Mouse (Mus musculus) liver, embryonic 14.5 days (tissue): Measurements from ENCODE around the gene Abcg5. TPM values are rescaled to one million over a fixed set of nuclear protein-coding genes. Genes with fewer than 3 reads are reported as not detected.

Experiments
- ATAC-seq: fragments of 200-750 bp; cut with Nextera tagmentation; 2 replicates; pipeline ENCODE4 v1.8.0; 2017; ENCODE audit warnings: moderate number of reproducible peaks, mild to moderate bottlenecking, moderate library complexity; ENCODE audit not compliant: insufficient read depth
- DNase-seq, 3 experiments: peaks; one replicate each; pipeline ENCODE4 v3.0.0-alpha.2; 2012 to 2013; ENCODE audit warnings: low read depth in 3 of 3, low spot score in 3 of 3
- H3K27ac ChIP-seq: fragments of 300-500 bp; sonication (generic); 2 replicates; pipeline ENCODE4 v1.5.1; 2014; ENCODE audit warnings: moderate library complexity, mild to moderate bottlenecking, control low read depth, inconsistent platforms
- H3K27me3 ChIP-seq: fragments of 300-500 bp; sonication (generic); 2 replicates; pipeline ENCODE4 v1.6.1; 2014; ENCODE audit warnings: mild to moderate bottlenecking, low read length, moderate library complexity; ENCODE audit not compliant: control insufficient read depth, insufficient read depth
- H3K36me3 ChIP-seq: fragments of 300-500 bp; sonication (generic); replicated peaks from 2 replicates; pipeline ENCODE4 v1.6.1; 2014; ENCODE audit warnings: low read depth; ENCODE audit not compliant: control insufficient read depth, insufficient read depth
- H3K4me1 ChIP-seq, 2 experiments: fragments of 200-500 bp in 1 of 2; fragments of 300-500 bp in 1 of 2; sonication (generic) in 1 of 2; replicated peaks; 2 replicates each; pipeline ENCODE4 v1.6.1; 2012 to 2014; ENCODE audit warnings: antibody characterized with exemption in 1 of 2, inconsistent platforms in 1 of 2, low read length in 1 of 2; ENCODE audit not compliant: control insufficient read depth in 2 of 2, insufficient read depth in 2 of 2
- H3K4me2 ChIP-seq: fragments of 300-500 bp; sonication (generic); 2 replicates; pipeline ENCODE4 v1.6.1; 2014; ENCODE audit warnings: low read depth, mild to moderate bottlenecking, control low read depth, moderate library complexity
- H3K4me3 ChIP-seq, 2 experiments: fragments of 200-500 bp in 1 of 2; fragments of 300-500 bp in 1 of 2; sonication (generic) in 1 of 2; 2 replicates each; pipeline ENCODE4 v1.5.1; 2012 to 2014; ENCODE audit warnings: low read depth in 2 of 2, low read length in 2 of 2, mild to moderate bottlenecking in 2 of 2, control low read depth in 1 of 2, inconsistent platforms in 1 of 2, moderate library complexity in 1 of 2; ENCODE audit not compliant: insufficient read depth in 1 of 2
- H3K9ac ChIP-seq: fragments of 300-500 bp; sonication (generic); replicated peaks from 2 replicates; pipeline ENCODE4 v1.6.1; 2014; ENCODE audit warnings: mild to moderate bottlenecking, control low read depth, moderate library complexity
- H3K9me3 ChIP-seq: fragments of 300-500 bp; sonication (generic); 2 replicates; pipeline ENCODE4 v1.6.1; 2016; ENCODE audit warnings: low read length, mixed read lengths; ENCODE audit not compliant: control insufficient read depth
- CTCF ChIP-seq: IDR thresholded peaks from 2 replicates; pipeline ENCODE4 v1.5.1; 2016; ENCODE audit warnings: antibody characterized with exemption, low read depth, control low read depth
- EP300 ChIP-seq: IDR thresholded peaks from 2 replicates; pipeline ENCODE4 v1.6.1; 2016; ENCODE audit warnings: antibody characterized with exemption, low read depth
- WGBS: fragments of 180-500 bp; shearing (Covaris S2); extraction: QIAGEN DNeasy Blood & Tissue Kit; methylation state at CpG from one replicate; pipeline ENCODE4 v1.1.7; 2014; ENCODE audit not compliant: insufficient replicate concordance; 5-methylcytosine and 5-hydroxymethylcytosine counted together
- polyA plus RNA-seq, 2 experiments: library from polyadenylated mRNA; depleted of rRNA in 1 of 2; stranded (reverse) in 1 of 2; unstranded in 1 of 2; fragments of >200 nt; fragmentation: Nextera tagmentation in 1 of 2; extraction: Ambion mirVana in 1 of 2; gene quantifications; 2 replicates each; pipeline versions ENCODE4 v1.2.1 to v1.2.3; 2012 to 2014

Abcg5 gene
- polyA plus RNA-seq, 2 experiments, result 0.33 TPM

GRCm38 (mm10) chr17:84728201-84728911, 45.5 kb upstream of the Abcg5 start:
- WGBS, result 17% methylated on average over 1 of the region's 1 CpGs
- Histone ChIP-seq H3K9ac (peak overlapping the region; percentile 33), H3K27me3 (no peaks in the 10 kb centered on the region), H3K36me3 (peaks cover 21% of the 10 kb centered on the region), H3K9me3 (no peaks in the 10 kb centered on the region), H3K4me3 (no peak overlapping the region), H3K27ac (peak overlapping the region; percentile 75), H3K4me2 (peak overlapping the region; percentile 55), H3K4me1 (peaks cover 20 to 21% of the 10 kb centered on the region in 2 experiments)
- peak; percentile 97 for ATAC-seq
- peak; percentile 41 for TF ChIP-seq CTCF
- TF ChIP-seq EP300, result peak; percentile 93
- peak; percentile 69 to 78 (median 77) for DNase-seq

GRCm38 (mm10) chr17:84725163-84725562, 42.4 kb upstream of the Abcg5 start:
- H3K9ac ChIP-seq, result no peak overlapping the region
- 91% methylated on average over 3 of the region's 3 CpGs for WGBS

GRCm38 (mm10) chr17:84724028-84724427, 41.2 kb upstream of the Abcg5 start:
- H3K27ac ChIP-seq, result no peak overlapping the region
- peaks cover 13 to 15% of the 10 kb centered on the region in 2 experiments for H3K4me1 ChIP-seq
- DNase-seq (no peak), ATAC-seq (no peak)
- H3K9me3 ChIP-seq, result no peaks in the 10 kb centered on the region
- no peaks in the 10 kb centered on the region for H3K27me3 ChIP-seq
- H3K9ac ChIP-seq, result no peak overlapping the region
- peaks cover 27% of the 10 kb centered on the region for H3K36me3 ChIP-seq
- 80% methylated on average over 9 of the region's 9 CpGs for WGBS
- TF ChIP-seq EP300 (no peak), CTCF (no peak)
- no peak overlapping the region for H3K4me2 ChIP-seq
- no peak overlapping the region for H3K4me3 ChIP-seq

More at GRCm38 (mm10) chr17:84725163-84725562, 42.4 kb upstream of the Abcg5 start:
- Histone ChIP-seq H3K9me3 (no peaks in the 10 kb centered on the region), H3K27me3 (no peaks in the 10 kb centered on the region), H3K4me2 (no peak overlapping the region), H3K4me3 (no peak overlapping the region), H3K27ac (no peak overlapping the region), H3K36me3 (peaks cover 27% of the 10 kb centered on the region), H3K4me1 (peaks cover 20 to 21% of the 10 kb centered on the region in 2 experiments)
- TF ChIP-seq EP300 (no peak), CTCF (no peak)
- ATAC-seq (no peak), DNase-seq (no peak)

- no peak for DNase-seq
- Histone ChIP-seq H3K4me2 (no peak overlapping the region), H3K36me3 (peaks cover 19% of the 10 kb centered on the region), H3K9me3 (no peaks in the 10 kb centered on the region), H3K27me3 (no peaks in the 10 kb centered on the region), H3K27ac (no peak overlapping the region), H3K9ac (no peak overlapping the region), H3K4me1 (no peaks in the 10 kb centered on the region), H3K4me3 (no peak overlapping the region)
- 57% methylated on average over 3 of the region's 3 CpGs for WGBS
- TF ChIP-seq CTCF (no peak), EP300 (no peak)
- no peak for ATAC-seq
Observed at GRCm38 (mm10) chr17:84719105-84719504, 36.3 kb upstream of the Abcg5 start.

- TF ChIP-seq EP300, result no peak
- no peak for TF ChIP-seq CTCF
- H3K4me3 ChIP-seq, result no peak overlapping the region
- DNase-seq (no peak), ATAC-seq (no peak)
- H3K27me3 ChIP-seq, result no peaks in the 10 kb centered on the region
- no peak overlapping the region for H3K4me2 ChIP-seq
- peaks cover 23% of the 10 kb centered on the region for H3K36me3 ChIP-seq
- H3K27ac ChIP-seq, result no peak overlapping the region
- H3K9ac ChIP-seq, result no peak overlapping the region
- WGBS, result 72% methylated on average over 5 of the region's 5 CpGs
- H3K9me3 ChIP-seq, result no peaks in the 10 kb centered on the region
- no peaks in the 10 kb centered on the region for H3K4me1 ChIP-seq
Observed at GRCm38 (mm10) chr17:84717416-84717815, 34.6 kb upstream of the Abcg5 start.
